9 mouse cellular contexts compared by ENCODE assay signal in the genomic region with DNA sequence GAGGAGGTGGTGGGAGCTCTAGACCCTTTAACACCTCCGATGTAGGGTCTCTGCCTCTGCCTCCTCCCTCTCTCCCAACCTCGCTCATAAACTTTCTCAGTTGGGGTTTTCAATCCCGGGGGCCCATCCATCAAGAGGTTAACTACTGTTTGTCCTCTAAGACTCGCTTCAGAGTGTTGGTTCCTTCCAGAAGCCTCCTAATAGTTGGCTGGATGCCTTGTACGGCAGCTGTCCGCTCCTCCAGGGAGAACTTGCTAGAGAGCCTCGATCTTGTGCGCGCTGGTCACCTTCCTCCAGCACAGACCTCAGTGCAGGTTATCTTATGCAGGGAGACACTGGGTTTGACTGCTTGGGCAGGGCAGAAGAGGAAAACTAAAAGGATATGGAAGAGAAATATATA. TPM values are rescaled to one million over a fixed set of nuclear protein-coding genes. Genes with fewer than 3 reads are reported as not detected.
A peak's percentile ranks its signal among the peaks of the same experiment; 100 is the strongest.
DNase-seq lines count a peak whose midpoint lies in the region; ATAC-seq lines count a peak whose summit lies in the region.
"Had no signal": no experiment of that assay in that cellular context is flagged by ENCODE, and none has a peak within 500 bp of the region (broad histone marks: within the 10 kb centered on the region; RNA-seq: fewer than 3 reads in every experiment).

No protein-coding gene starts in this region.

- H3K27me3 ChIP-seq in neural tube, embryonic 11.5 days (ENCODE audit: control insufficient read depth, insufficient read depth, low read length): no peaks in the 10 kb centered on the region
- no peaks in the 10 kb centered on the region for H3K27me3 ChIP-seq in limb, embryonic 15.5 days

- ATAC-seq in cerebellum, adult (ENCODE audit: insufficient number of reproducible peaks, low FRiP score, low TSS enrichment): no peak
- ATAC-seq in neural tube, embryonic 11.5 days (ENCODE audit: insufficient read depth, low FRiP score, low TSS enrichment): no peak
- peak; percentile 18; the same call in 1 of the 2 replicates for ATAC-seq in limb, embryonic 15.5 days (ENCODE audit: insufficient number of reproducible peaks, low FRiP score, low TSS enrichment, low read depth)

- peaks cover 13% of the 10 kb centered on the region for H3K4me1 ChIP-seq in neural tube, embryonic 11.5 days (ENCODE audit: control insufficient read depth, insufficient read depth, low read length)
- H3K4me1 ChIP-seq in limb, embryonic 15.5 days: peaks cover 22% of the 10 kb centered on the region

- H3K4me3 ChIP-seq in neural tube, embryonic 11.5 days (ENCODE audit: low read depth, low read length): no peak overlapping the region
- no peak overlapping the region for H3K4me3 ChIP-seq in limb, embryonic 15.5 days

- H3K9me3 ChIP-seq in neural tube, embryonic 11.5 days (ENCODE audit: control insufficient read depth, low read length): no peaks in the 10 kb centered on the region
- H3K9me3 ChIP-seq in limb, embryonic 15.5 days: no peaks in the 10 kb centered on the region

- peak; percentile 18 for DNase-seq in cerebellum, adult 9-11 months
- no peak for DNase-seq in neural tube, embryonic 11.5 days (ENCODE audit: low spot score)
- no peak for DNase-seq in neural tube, embryonic 10.5 days (ENCODE audit: extremely low spot score, low spot score)
- DNase-seq in layer of hippocampus, postnatal 36 days: no peak
- no peak for DNase-seq in yolk sac, embryonic 10.5 days (ENCODE audit: low spot score)
- DNase-seq in adrenal gland, adult (ENCODE audit: inconsistent age in 2 of 2, low spot score in 1 of 2): no peak

- H3K36me3 ChIP-seq in neural tube, embryonic 11.5 days (ENCODE audit: control insufficient read depth, insufficient read depth, low read length): no peaks in the 10 kb centered on the region
- no peaks in the 10 kb centered on the region for H3K36me3 ChIP-seq in limb, embryonic 15.5 days

- 0 out of 2 replicates have a peak overlapping the region, but pooled peaks have one; percentile 17 for H3K27ac ChIP-seq in neural tube, embryonic 11.5 days (ENCODE audit: low read depth, low read length)
- 0 out of 2 replicates have a peak overlapping the region, but pooled peaks have one; percentile 72 for H3K27ac ChIP-seq in limb, embryonic 15.5 days

- 66% methylated on average over 9 of the region's 9 CpGs for WGBS in neural tube, embryonic 11.5 days
- 45% methylated on average over 9 of the region's 9 CpGs for WGBS in limb, embryonic 15.5 days

- H3K9ac ChIP-seq in neural tube, embryonic 11.5 days (ENCODE audit: low read length): no peak overlapping the region
- H3K9ac ChIP-seq in limb, embryonic 15.5 days: no peak overlapping the region

- no peak overlapping the region for H3K4me2 ChIP-seq in neural tube, embryonic 11.5 days (ENCODE audit: low read depth)
- H3K4me2 ChIP-seq in limb, embryonic 15.5 days: peak overlapping the region; percentile 49; the same call in 1 of the 2 replicates

RNA-seq across cellular contexts. Expression of a gene that starts 35.9 kb away (rescaled TPM):
- 1.4 and 2.3 TPM in 2 replicates for polyA plus RNA-seq in neural tube, embryonic 11.5 days (2014; fragmentation: Nextera tagmentation; extraction: Ambion mirVana)
- 0.72 and 0.84 TPM in 2 replicates for polyA plus RNA-seq in limb, embryonic 15.5 days (2015; fragmentation: Nextera tagmentation; extraction: Ambion mirVana)
- total RNA-seq in layer of hippocampus, postnatal 36 days (2021): 1 to 10 TPM; 2.3 to 2.4 TPM
- polyA plus RNA-seq: C2C12 had no signal
